Mouse (Mus musculus): ENCODE results near the gene Olfr25. TPM values are rescaled to one million over a fixed set of nuclear protein-coding genes. Genes with fewer than 3 reads are reported as not detected.

Gene Olfr25
- polyA plus RNA-seq (2012; rRNA removed) = not detected in 2 replicates

DNA sequence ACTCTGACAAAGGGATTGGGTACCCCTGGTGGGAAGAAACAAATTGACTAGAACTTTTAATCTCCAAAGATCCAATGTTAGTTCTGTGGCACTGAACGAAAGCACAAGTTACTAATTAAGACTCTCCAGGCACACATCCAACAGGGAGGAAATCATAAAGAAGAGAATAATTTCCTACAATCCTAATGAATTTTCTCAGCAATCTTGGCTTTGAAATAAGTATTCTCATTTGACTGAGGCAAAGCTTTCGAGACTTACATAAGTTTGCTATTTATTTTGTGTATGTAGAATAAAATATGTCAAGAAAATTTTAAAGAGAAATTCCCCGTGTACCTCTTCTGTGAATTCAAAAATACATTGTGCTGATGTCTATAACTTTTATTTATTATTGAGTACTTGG lies at the start of gene Olfr25:
Gene Olfr25 (plus strand): TSS at position 301 of the 400 bp plus-strand sequence.
- DNase-seq (ENCODE audit: extremely low spot score in 1 of 2, low spot score in 1 of 2) = peak in 1 of 2 experiments; percentile 1

DNA sequence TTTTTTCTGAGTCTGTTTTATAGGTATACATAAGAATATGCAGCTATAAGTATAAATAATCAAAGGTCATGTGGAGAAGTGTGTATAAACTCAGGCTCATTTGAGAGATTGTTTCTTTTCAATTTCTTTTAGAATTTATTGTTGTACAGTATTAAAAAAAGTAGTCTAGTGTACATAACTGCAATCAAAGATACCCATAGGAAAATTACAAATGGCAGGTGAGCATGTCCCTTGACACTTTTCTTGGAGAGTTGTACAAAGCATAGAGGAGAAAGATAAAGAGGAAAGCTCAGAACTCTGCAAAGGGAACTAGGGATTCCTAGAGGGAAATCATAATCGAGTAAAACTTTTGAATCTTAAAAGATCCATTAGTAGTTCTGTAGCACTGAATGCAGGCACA lies 38.1 kb upstream of the Olfr25 start, which contains the start of gene Olfr896-ps1:
Gene Olfr896-ps1 (plus strand): TSS at position 301 of the 400 bp plus-strand sequence.
- DNase-seq (ENCODE audit: extremely low spot score in 1 of 2, low spot score in 1 of 2) = no peak

DNA sequence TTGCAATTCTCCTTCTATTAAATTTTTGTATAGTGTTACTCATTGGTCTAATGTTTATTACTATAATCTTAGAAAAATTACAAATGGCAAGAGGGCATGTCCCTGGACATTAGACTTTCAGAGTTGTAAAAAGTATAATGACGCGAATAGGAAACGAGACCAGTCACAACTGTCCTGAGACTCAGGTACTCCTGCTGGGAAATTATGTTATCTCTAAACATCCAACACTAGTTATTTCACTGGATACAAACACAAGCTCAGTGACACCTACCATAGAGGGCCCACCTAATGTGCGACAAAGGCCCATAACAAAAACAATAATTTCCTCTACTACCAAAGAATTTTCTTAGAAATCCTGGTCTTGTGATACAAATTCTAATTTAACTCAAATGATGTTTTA lies 19.3 kb downstream of the Olfr25 start, which contains the start of gene Olfr898:
Gene Olfr898 (plus strand): TSS at position 301 of the 400 bp plus-strand sequence.
- no peak for DNase-seq (ENCODE audit: extremely low spot score in 1 of 2, low spot score in 1 of 2)

DNA sequence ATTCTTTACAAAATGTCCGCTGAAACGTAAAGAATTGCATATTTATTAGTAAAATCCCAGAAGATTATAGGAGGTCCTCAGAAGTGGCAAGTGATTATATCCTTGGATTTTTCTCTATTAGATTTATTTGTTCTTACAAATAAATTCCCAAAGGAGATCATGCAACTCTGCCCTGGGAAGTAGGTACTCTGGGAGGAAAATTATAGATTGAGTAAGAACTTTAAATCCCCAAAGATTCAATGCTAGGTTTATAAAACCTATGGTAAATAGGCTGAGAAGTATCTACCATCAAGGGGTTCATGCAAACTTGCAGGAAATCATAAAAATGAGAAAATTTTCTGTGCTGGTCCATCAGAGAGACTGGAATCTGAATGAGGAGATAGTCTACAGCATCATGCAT lies 37.7 kb downstream of the Olfr25 start, which contains the start of gene Olfr250:
Gene Olfr250 (plus strand): TSS at position 301 of the 400 bp plus-strand sequence.
- no peak for DNase-seq (ENCODE audit: extremely low spot score in 1 of 2, low spot score in 1 of 2)

DNA sequence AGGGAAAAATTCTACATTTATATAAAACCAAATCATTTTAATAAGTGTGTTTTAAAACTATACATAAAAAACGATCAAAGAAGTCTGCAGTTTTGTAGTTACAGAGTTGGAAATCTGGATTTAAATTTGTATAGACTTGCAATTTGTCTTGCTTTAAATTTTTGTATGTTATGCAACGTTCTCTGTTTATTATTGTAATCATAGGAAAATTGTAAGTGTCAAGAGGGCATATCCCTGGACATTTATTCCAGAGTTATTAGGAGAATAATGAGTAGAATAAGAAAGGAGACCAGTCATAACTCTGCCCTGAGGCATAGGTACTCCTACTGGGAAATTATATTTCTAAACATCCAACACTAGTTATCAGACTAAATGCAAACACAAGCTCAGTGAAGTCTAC lies 47.9 kb downstream of the Olfr25 start, which contains the start of gene Olfr251:
Gene Olfr251 (plus strand): TSS at position 301 of the 400 bp plus-strand sequence.
- no peak for DNase-seq (ENCODE audit: extremely low spot score in 1 of 2, low spot score in 1 of 2)

Other genes with a start within 250 kb of the Olfr25 start
- gene Olfr887, start 245.0 kb upstream of the Olfr25 start, polyA plus RNA-seq (2012; rRNA removed) = 0.02 TPM in 1 of 2 replicates, not detected in the other
- gene Olfr888, start 220.9 kb upstream of the Olfr25 start, polyA plus RNA-seq (2012; rRNA removed) = not detected in 2 replicates
- gene Olfr889, start 213.9 kb upstream of the Olfr25 start, polyA plus RNA-seq (2012; rRNA removed) = not detected in 2 replicates
- not detected in 2 replicates for gene Olfr890, start 186.5 kb upstream of the Olfr25 start, polyA plus RNA-seq (2012; rRNA removed)
- not detected in 2 replicates for gene Olfr891, start 148.2 kb upstream of the Olfr25 start, polyA plus RNA-seq (2012; rRNA removed)
- gene Olfr893, start 120.7 kb upstream of the Olfr25 start, polyA plus RNA-seq (2012; rRNA removed) = not detected in 2 replicates
- not detected in 2 replicates for gene Olfr894, start 111.0 kb upstream of the Olfr25 start, polyA plus RNA-seq (2012; rRNA removed)
- gene Olfr143, start 76.3 kb upstream of the Olfr25 start, polyA plus RNA-seq (2012; rRNA removed) = not detected in 2 replicates
- gene Olfr895, start 61.2 kb upstream of the Olfr25 start, polyA plus RNA-seq (2012; rRNA removed) = not detected in 2 replicates
- gene Olfr896-ps1, start 38.0 kb upstream of the Olfr25 start, polyA plus RNA-seq (2012; rRNA removed) = not detected in 2 replicates
- gene Olfr898, start 19.4 kb downstream of the Olfr25 start, polyA plus RNA-seq (2012; rRNA removed) = not detected in 2 replicates
- not detected in 2 replicates for gene Olfr250, start 37.8 kb downstream of the Olfr25 start, polyA plus RNA-seq (2012; rRNA removed)
- not detected in 2 replicates for gene Olfr251, start 48.0 kb downstream of the Olfr25 start, polyA plus RNA-seq (2012; rRNA removed)
- not detected in 2 replicates for gene Olfr147, start 72.6 kb downstream of the Olfr25 start, polyA plus RNA-seq (2012; rRNA removed)
- not detected in 2 replicates for gene Olfr901, start 100.4 kb downstream of the Olfr25 start, polyA plus RNA-seq (2012; rRNA removed)
- not detected in 2 replicates for gene Olfr902, start 118.6 kb downstream of the Olfr25 start, polyA plus RNA-seq (2012; rRNA removed)
- gene Olfr904, start 134.1 kb downstream of the Olfr25 start, polyA plus RNA-seq (2012; rRNA removed) = not detected in 2 replicates
- gene Olfr905, start 142.0 kb downstream of the Olfr25 start, polyA plus RNA-seq (2012; rRNA removed) = not detected in 2 replicates
- gene Olfr906, start 158.0 kb downstream of the Olfr25 start, polyA plus RNA-seq (2012; rRNA removed) = not detected in 2 replicates
- not detected in 2 replicates for gene Olfr907, start 166.7 kb downstream of the Olfr25 start, polyA plus RNA-seq (2012; rRNA removed)
- not detected in 2 replicates for gene Olfr911-ps1, start 192.5 kb downstream of the Olfr25 start, polyA plus RNA-seq (2012; rRNA removed)
- not detected in 2 replicates for gene Olfr910, start 208.8 kb downstream of the Olfr25 start, polyA plus RNA-seq (2012; rRNA removed)